Mouse (Mus musculus) ES-E14 (cell line): ENCODE data around the gene Rgs17. TPM values are rescaled to one million over a fixed set of nuclear protein-coding genes. Genes with fewer than 3 reads are reported as not detected.

ENCODE experiments used
- DNase-seq: peaks from one replicate; pipeline ENCODE4 v3.0.0-alpha.2; 2013; ENCODE audit warnings: low read depth, low spot score
- H3K27ac ChIP-seq: 2 replicates; pipeline ENCODE4 v1.5.1; 2012; ENCODE audit warnings: low read depth, mild to moderate bottlenecking, low read length, moderate library complexity, mixed read lengths; ENCODE audit not compliant: poor library complexity, insufficient read depth, severe bottlenecking
- H3K36me3 ChIP-seq: 2 replicates; pipeline ENCODE4 v1.6.1; 2012; ENCODE audit warnings: mild to moderate bottlenecking, low read length, moderate library complexity, mixed read lengths; ENCODE audit not compliant: control insufficient read depth, poor library complexity, insufficient read depth, severe bottlenecking
- H3K4me1 ChIP-seq, 2 experiments: fragments of 150-350 bp in 1 of 2; sonication (generic) in 1 of 2; 2 replicates each; pipeline ENCODE4 v1.6.1; 2012; ENCODE audit warnings: low read length in 2 of 2, mild to moderate bottlenecking in 1 of 2, mixed read lengths in 1 of 2; ENCODE audit not compliant: control insufficient read depth in 2 of 2, insufficient read depth in 2 of 2, poor library complexity in 1 of 2
- H3K4me3 ChIP-seq, 2 experiments: fragments of 150-350 bp in 1 of 2; sonication (generic) in 1 of 2; 2 replicates each; pipeline ENCODE4 v1.5.1; 2012; ENCODE audit warnings: low read length in 2 of 2, low read depth in 1 of 2, mild to moderate bottlenecking in 1 of 2, mixed read lengths in 1 of 2; ENCODE audit not compliant: insufficient read depth in 1 of 2, poor library complexity in 1 of 2, severe bottlenecking in 1 of 2
- H3K9ac ChIP-seq: 2 replicates; pipeline ENCODE4 v1.6.1; 2012; ENCODE audit warnings: low read depth, mild to moderate bottlenecking, low read length, mixed read lengths; ENCODE audit not compliant: poor library complexity, insufficient read depth, severe bottlenecking
- H3K9me3 ChIP-seq: fragments of 150-350 bp; sonication (generic); 2 replicates; pipeline ENCODE4 v1.6.1; 2012; ENCODE audit warnings: low read depth, mild to moderate bottlenecking, low read length; ENCODE audit not compliant: control insufficient read depth, insufficient read depth
- CHD2 ChIP-seq: IDR thresholded peaks from 2 replicates; pipeline ENCODE4 v1.6.1; 2014; ENCODE audit warnings: mild to moderate bottlenecking, low read depth, low read length, inconsistent platforms
- HCFC1 ChIP-seq: IDR thresholded peaks from 2 replicates; pipeline ENCODE4 v1.6.1; 2012; ENCODE audit warnings: low read length, inconsistent platforms, borderline replicate concordance; ENCODE audit not compliant: insufficient read depth
- MAFK ChIP-seq: IDR thresholded peaks from 2 replicates; pipeline ENCODE4 v1.6.1; 2014; ENCODE audit warnings: mild to moderate bottlenecking, low read depth, low read length, inconsistent platforms; ENCODE audit not compliant: insufficient read depth
- ZC3H11A ChIP-seq: IDR thresholded peaks from 2 replicates; pipeline ENCODE4 v1.6.1; 2012; ENCODE audit warnings: low read depth, mild to moderate bottlenecking, inconsistent platforms, low read length, borderline replicate concordance
- ZNF384 ChIP-seq: IDR thresholded peaks from 2 replicates; pipeline ENCODE4 v1.6.1; 2012; ENCODE audit warnings: low read depth, low read length, inconsistent platforms
- in situ Hi-C, 2 experiments: fragments of 600-800 bp; cut with MboI; formaldehyde crosslinking; loops; one replicate each; pipeline ENCODE4 v1.15.1; 2025; ENCODE audit warnings: low sequenced_read_pairs in 2 of 2, inconsistent platforms in 1 of 2; ENCODE audit not compliant: unreplicated experiment in 2 of 2
- total RNA-seq: library from RNA; depleted of rRNA; stranded (reverse); fragments of 300-350 nt; gene quantifications from 2 replicates; pipeline ENCODE4 v1.2.3, GENCODE M21; 2012

Gene Rgs17
- total RNA-seq, 1 experiment, result 0.85 TPM

DNA sequence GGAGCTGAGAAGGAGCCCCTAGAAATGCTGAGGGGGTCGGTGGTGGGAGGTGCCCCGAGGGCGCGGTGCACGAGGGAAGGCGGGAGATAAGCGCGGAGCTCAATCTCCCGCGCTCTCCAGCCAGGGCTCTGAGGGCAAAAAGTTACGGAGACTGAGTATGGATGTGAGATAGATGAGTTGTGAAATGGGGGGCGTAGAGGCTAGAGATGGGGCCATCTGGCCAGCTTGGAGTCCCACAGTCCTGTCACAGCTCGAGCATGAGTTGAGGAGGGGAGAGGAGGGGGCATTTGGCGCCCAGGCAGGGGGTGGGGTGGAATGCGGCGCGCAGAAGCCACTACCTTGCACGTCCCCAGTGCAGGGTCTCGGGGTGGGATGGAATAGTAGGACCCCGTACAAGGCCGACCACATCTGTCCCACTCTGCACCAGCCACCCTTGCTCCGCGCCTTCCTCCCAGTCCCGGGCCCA, 117.5 kb downstream of the Rgs17 start:
- peak overlapping the region; percentile 67 for H3K27ac ChIP-seq
- peaks cover 26% of the 10 kb centered on the region for H3K36me3 ChIP-seq
- DNase-seq, result no peak
- H3K9me3 ChIP-seq, result no peaks in the 10 kb centered on the region
- TF ChIP-seq MAFK (no peak), ZNF384 (no peak), ZC3H11A (no peak), CHD2 (no peak), HCFC1 (no peak)
- H3K4me1 ChIP-seq, result peaks cover 4% of the 10 kb centered on the region in 2 experiments; a peak in 3 of 4 replicates
- in situ Hi-C loops, result no loop called here
- H3K4me3 ChIP-seq, result peak overlapping the region; percentile 85 to 97
- peak overlapping the region; percentile 91 for H3K9ac ChIP-seq

DNA sequence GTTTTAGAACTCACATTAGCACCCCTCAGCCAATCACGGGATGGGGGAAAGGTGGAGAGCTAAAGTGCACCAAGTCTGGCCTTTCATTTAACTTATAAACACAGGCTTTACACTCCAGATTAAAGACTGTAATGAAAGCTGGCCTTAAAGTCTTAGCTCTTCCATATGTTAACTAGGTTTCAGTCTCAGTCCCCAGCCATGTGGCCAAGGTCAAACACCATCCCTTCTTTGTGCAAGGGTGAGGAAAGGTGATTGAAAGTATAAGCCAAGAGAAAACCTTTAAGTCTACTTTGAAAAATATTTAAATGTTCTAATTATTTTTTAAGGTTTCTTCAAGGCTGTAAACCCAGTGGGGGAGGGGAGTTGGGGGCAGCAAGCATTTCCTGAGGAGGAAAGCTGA, 118.5 kb downstream of the Rgs17 start:
- TF ChIP-seq HCFC1, result no peak
- TF ChIP-seq ZC3H11A, result no peak
- TF ChIP-seq CHD2, result no peak
- TF ChIP-seq MAFK, result no peak
- TF ChIP-seq ZNF384, result no peak
- in situ Hi-C loops, result no loop called here
- Histone ChIP-seq H3K9ac (peak overlapping the region; percentile 61; the same call in 1 of the 2 replicates), H3K4me3 (peak overlapping the region; percentile 85 to 97), H3K4me1 (peaks cover 4% of the 10 kb centered on the region in 2 experiments; a peak in 3 of 4 replicates), H3K27ac (no peak overlapping the region; the same call in 1 of the 2 replicates), H3K36me3 (peaks cover 29% of the 10 kb centered on the region), H3K9me3 (no peaks in the 10 kb centered on the region)
- no peak for DNase-seq

DNA sequence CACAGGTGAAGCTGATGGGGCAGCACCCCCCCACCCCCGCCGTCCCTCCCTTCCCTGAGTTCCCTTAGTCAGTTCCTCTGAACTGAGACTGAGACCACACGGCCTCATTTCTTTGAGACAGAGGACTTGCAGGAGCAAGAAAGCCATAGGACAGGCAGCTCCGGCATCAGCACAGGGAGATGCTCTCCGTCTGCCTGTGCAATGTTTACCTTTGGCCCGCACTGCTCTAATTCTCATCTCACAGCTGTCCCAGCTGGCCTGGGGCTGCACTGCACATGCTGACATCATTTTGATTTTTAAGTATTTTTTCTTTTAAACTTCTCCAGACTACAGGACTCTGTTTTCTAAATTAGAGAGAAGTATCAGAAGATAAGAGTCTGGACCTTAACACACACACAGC, 119.3 kb downstream of the Rgs17 start:
- no peak for TF ChIP-seq CHD2
- TF ChIP-seq HCFC1, result no peak
- no peak for TF ChIP-seq MAFK
- no peak for TF ChIP-seq ZNF384
- no peak for TF ChIP-seq ZC3H11A
- Histone ChIP-seq H3K4me1 (peaks cover 4% of the 10 kb centered on the region in 2 experiments; a peak in 3 of 4 replicates), H3K36me3 (peaks cover 32% of the 10 kb centered on the region), H3K4me3 (peak overlapping the region; percentile 85 to 97), H3K9ac (peak overlapping the region; percentile 50; the same call in 1 of the 2 replicates), H3K27ac (no peak overlapping the region), H3K9me3 (no peaks in the 10 kb centered on the region)
- in situ Hi-C loops, result no loop called here
- no peak for DNase-seq

DNA sequence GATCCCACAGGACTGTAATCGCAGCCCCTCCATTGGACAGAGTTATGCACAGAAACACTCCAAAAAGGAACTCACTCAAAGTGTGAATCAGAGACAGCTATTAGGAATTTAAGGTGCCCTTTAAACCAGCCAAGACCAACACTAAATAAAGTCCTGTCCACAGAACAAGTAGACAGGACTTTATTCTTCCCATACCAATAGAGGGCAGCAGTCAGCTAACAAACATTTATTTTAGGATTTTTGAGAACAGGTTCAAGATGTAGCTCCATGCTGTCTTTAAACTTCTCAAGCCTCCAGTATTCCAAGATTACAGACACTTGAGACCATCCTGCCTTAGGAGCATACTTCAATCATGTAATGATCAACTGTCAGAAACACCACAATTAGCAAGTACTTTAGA, 121.7 kb downstream of the Rgs17 start:
- Histone ChIP-seq H3K9me3 (no peaks in the 10 kb centered on the region), H3K9ac (no peak overlapping the region), H3K4me3 (peak overlapping the region in 1 of 2 experiments; percentile 2; a peak in 1 of 4 replicates), H3K36me3 (peaks cover 32% of the 10 kb centered on the region), H3K4me1 (peaks cover 0 to 4% of the 10 kb centered on the region in 2 experiments; a peak in 3 of 4 replicates), H3K27ac (no peak overlapping the region)
- no peak for DNase-seq
- TF ChIP-seq MAFK, result no peak
- TF ChIP-seq ZNF384, result no peak
- TF ChIP-seq CHD2, result no peak
- TF ChIP-seq HCFC1, result no peak
- TF ChIP-seq ZC3H11A, result no peak
- in situ Hi-C loops, result no loop called here

DNA sequence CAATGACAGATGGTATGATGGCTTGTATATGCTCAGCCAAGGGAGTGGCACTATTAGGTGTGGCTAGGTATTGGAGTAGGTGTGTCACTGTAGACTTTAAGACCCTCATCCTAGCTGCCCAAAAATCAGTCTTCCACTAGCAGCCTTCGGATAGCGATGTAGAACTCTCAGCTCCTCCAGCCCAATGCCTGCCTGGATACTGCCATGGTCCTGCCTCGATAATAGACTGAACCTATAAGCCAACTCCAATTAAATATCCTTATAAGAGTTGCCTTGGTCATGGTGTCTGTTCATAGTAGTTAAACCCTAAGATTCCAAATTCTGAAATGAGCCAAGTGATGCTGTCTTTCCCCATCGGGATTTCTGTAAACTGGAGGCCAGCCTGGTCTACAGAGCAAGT, 124.1 kb downstream of the Rgs17 start:
- no peak for DNase-seq
- H3K4me3 ChIP-seq, result no peak overlapping the region
- no peak for TF ChIP-seq ZNF384
- H3K9ac ChIP-seq, result no peak overlapping the region
- H3K27ac ChIP-seq, result no peak overlapping the region
- in situ Hi-C loops, result loop anchor here in 1 of 2 experiments (10.0 to 25.0 kb wide), 2 partner anchors 203 to 311 kb away; partner anchors contain the start of gene Myct1
- H3K9me3 ChIP-seq, result no peaks in the 10 kb centered on the region
- H3K36me3 ChIP-seq, result peaks cover 32% of the 10 kb centered on the region
- H3K4me1 ChIP-seq, result peaks cover 0 to 4% of the 10 kb centered on the region in 2 experiments; a peak in 3 of 4 replicates
